Mouse (Mus musculus) Patski (cell line): ENCODE data around the gene Fthl17d. TPM values are rescaled to one million over a fixed set of nuclear protein-coding genes. Genes with fewer than 3 reads are reported as not detected.
A peak's percentile ranks its signal among the peaks of the same experiment; 100 is the strongest.
"Not testable (repeated sequence)": the region's sequence is repeated elsewhere in the genome, so short reads cannot be mapped to it uniquely, and the experiment has no call there.

Experiments
- ATAC-seq: fragments of 100-300 bp; one replicate; pipeline ENCODE4 v1.8.0; 2021
- CTCF ChIA-PET: fragments of 350-600 bp; sonication (Branson Sonifier 250); formaldehyde crosslinking; loops from one replicate; lab custom pipeline; 2022; ENCODE audit warnings: inconsistent platforms; lab: Charles Lee
- POLR2A ChIA-PET: fragments of 350-600 bp; sonication (Branson Sonifier 250); formaldehyde crosslinking; loops from one replicate; lab custom pipeline; 2022; ENCODE audit warnings: antibody characterized with exemption, inconsistent platforms; lab: Charles Lee
- DNase-seq: peaks from one replicate; pipeline ENCODE4 v3.0.0-alpha.2; 2011; ENCODE audit warnings: low read depth, low spot score
- H3K27me3 ChIP-seq: fragments of 371-371 bp; one replicate; pipeline ENCODE4 v1.5.1; 2021
- CTCF ChIP-seq: fragments of 100-300 bp; IDR thresholded peaks from one replicate; pipeline ENCODE4 v1.5.1; 2021
- in situ Hi-C: fragments of 300-500 bp; cut with MboI; formaldehyde crosslinking; loops from 3 replicates; pipeline ENCODE4 v1.11.1; 2018; ENCODE audit warnings: low pct_unique_long_range_greater_than_20kb, mixed read lengths
- polyA plus RNA-seq: library from polyadenylated mRNA; unstranded; gene quantifications from one replicate; pipeline ENCODE4 v1.2.3, GENCODE M21; 2021

Gene Fthl17d
- polyA plus RNA-seq, result not detected

DNA sequence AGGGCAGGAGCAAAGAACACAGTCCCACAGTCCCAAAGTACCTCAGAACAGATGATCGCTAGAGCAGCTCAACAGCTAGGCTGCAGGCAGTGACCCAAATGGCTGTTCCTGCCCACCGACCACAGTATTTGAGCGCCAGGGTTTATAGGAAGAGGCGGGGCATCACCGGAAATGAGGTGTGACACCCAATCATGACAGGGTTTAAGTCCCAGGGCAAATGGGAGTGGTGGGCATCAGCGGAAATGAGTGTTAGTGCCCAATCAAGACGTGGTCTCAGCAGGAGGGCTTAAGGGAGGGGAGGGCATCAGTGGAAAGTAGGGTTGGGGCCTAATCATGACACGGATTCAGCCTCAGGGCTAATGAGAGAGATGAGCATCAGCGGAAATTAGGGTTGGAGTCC, at the start of gene Fthl17d:
Gene Fthl17d, minus strand, starts transcription at position 101 of the 400 bp plus-strand sequence.
- H3K27me3 ChIP-seq, in situ Hi-C loops, POLR2A ChIA-PET, ATAC-seq, DNase-seq, CTCF ChIA-PET: not testable (repeated sequence)

DNA sequence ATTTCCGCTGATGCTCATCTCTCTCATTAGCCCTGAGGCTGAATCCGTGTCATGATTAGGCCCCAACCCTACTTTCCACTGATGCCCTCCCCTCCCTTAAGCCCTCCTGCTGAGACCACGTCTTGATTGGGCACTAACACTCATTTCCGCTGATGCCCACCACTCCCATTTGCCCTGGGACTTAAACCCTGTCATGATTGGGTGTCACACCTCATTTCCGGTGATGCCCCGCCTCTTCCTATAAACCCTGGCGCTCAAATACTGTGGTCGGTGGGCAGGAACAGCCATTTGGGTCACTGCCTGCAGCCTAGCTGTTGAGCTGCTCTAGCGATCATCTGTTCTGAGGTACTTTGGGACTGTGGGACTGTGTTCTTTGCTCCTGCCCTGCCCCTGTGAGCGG, 46.6 kb upstream of the Fthl17d start, which contains the start of gene Fthl17e:
Gene Fthl17e, plus strand, starts transcription at position 301 of the 400 bp plus-strand sequence.
- H3K27me3 ChIP-seq, ATAC-seq, DNase-seq, CTCF ChIA-PET, in situ Hi-C loops, POLR2A ChIA-PET: not testable (repeated sequence)

DNA sequence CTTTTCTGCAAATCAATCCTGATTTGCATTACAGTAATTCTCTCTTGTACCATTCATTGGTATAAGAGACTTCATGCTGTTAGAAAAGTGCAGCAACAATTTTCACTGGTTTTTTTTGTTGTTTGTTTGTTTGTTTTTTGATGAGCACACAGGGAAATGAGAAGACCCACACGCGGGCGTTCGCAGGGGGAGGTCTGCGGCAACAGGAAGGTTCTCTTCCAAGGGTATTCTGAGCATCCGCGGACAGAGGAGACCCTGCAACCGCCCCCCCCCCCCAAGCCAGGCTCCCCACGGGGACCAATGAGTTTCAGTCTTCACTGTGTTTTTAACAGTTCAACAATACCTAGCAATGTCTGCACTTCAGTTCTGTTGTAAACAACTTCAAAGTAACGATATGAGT, 32.9 kb upstream of the Fthl17d start:
- peak; percentile 95 for DNase-seq
- TF ChIP-seq CTCF, result no peak
- CTCF ChIA-PET, result no interaction called here
- H3K27me3 ChIP-seq, result peaks cover 21% of the 10 kb centered on the region
- POLR2A ChIA-PET, result no interaction called here
- in situ Hi-C loops, result no loop called here
- ATAC-seq, result no peak

DNA sequence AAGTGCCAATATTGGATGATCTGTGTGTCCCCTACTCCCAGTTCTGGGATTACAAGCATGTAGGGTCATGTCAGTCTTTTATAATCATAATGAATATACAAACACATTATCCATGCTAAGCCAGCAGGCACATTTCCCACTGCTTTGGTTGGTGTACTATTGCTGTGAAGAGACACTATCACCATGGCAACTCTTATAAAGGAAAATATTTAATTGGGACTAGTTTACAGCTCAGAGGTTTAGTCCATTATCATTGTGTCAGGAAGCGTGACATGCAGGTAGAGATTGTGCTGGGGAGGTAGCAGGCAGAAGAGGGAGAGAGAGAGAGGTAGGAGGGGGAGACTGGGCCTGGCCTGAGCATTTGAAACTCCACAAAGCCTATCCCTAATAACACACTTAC, 29.5 kb upstream of the Fthl17d start:
- no peak for TF ChIP-seq CTCF
- ATAC-seq (no peak), DNase-seq (no peak)
- in situ Hi-C loops, result no loop called here
- peaks cover 25% of the 10 kb centered on the region for H3K27me3 ChIP-seq
- POLR2A ChIA-PET, result no interaction called here
- CTCF ChIA-PET, result no interaction called here

DNA sequence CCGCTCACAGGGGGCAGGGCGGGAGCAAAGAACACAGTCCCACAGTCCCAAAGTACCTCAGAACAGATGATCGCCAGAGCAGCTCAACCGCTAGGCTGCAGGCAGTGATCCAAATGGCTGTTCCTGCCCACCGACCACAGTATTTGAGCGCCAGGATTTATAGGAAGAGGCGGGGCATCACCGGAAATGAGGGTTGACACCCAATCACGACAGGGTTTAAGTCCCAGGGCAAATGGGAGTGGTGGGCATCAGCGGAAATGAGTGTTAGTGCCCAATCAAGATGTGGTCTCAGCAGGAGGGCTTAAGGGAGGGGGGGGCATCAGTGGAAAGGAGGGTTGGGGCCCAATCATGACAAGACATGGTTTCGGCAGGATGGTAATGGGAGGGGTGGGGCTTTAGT, 10.1 kb downstream of the Fthl17d start, which contains the start of gene Fthl17c:
Gene Fthl17c, minus strand, starts transcription at position 101 of the 400 bp plus-strand sequence.
- CTCF ChIA-PET, in situ Hi-C loops, ATAC-seq, H3K27me3 ChIP-seq, DNase-seq, POLR2A ChIA-PET: not testable (repeated sequence)

DNA sequence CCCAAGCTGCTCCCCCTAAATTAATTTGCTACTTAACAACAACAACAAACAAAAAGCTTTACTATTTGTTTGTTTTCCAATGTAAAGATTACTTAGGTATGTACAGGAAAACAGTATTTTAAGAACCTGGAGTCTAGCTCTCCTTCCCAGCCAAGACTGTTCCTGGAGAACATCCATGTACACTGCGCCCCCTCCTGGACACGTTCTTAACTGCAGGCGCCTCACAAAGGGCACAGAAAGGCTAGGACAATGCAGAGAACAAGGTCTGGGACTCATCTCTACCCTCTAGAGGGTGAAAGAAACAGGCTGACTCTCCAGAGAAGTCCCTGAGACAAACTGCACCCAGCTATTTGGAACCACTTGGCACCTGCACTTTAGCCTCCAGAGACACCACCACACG, 21.9 kb downstream of the Fthl17d start:
- in situ Hi-C loops, H3K27me3 ChIP-seq, ATAC-seq, DNase-seq, POLR2A ChIA-PET, CTCF ChIA-PET: not testable (repeated sequence)
- peak; percentile 8 for TF ChIP-seq CTCF

DNA sequence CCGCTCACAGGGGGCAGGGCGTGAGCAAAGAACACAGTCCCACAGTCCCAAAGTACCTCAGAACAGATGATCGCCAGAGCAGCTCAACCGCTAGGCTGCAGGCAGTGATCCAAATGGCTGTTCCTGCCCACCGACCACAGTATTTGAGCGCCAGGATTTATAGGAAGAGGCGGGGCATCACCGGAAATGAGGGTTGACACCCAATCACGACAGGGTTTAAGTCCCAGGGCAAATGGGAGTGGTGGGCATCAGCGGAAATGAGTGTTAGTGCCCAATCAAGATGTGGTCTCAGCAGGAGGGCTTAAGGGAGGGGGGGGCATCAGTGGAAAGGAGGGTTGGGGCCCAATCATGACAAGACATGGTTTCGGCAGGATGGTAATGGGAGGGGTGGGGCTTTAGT, 23.7 kb downstream of the Fthl17d start, which contains the start of gene Fthl17b:
Gene Fthl17b, minus strand, starts transcription at position 101 of the 400 bp plus-strand sequence.
- CTCF ChIA-PET, POLR2A ChIA-PET, DNase-seq, H3K27me3 ChIP-seq, ATAC-seq, in situ Hi-C loops: not testable (repeated sequence)

DNA sequence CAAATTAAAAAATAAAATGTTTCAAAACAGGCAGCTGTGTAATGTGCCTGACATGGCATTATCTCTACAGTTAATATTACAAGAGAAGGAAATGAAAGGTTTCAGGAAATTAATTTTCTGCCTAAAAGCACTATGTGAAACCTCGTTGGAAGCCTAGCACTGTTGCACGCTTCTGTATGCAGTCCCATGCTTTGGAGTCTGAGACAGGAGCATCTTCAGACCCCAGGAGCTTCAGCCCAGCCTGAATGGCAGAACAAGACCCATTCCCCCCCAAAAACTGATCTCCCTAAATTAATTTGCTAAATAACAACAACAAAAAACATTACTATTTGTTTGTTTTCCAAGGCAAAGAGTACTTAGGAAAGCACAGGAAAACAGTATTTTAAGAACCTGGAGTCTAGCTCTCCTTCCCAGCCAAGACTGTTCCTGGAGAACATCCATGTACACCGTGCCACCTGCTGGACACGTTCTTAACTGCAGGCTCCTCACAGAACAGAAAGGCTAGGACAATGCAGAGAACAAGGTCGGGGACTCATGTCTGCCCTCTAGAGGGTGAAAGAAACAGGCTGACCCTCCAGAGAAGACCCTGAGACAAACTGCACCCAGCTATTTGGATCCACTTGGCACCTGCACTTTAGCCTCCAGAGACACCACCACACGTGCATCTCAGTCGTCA, 38.3 kb downstream of the Fthl17d start:
- peak; percentile 48 for TF ChIP-seq CTCF
- CTCF ChIA-PET, result interaction anchor here (1.1 kb wide), 1 partner anchor 85 kb away, joined by 3 read pairs; no protein-coding TSS in a partner anchor
- POLR2A ChIA-PET, DNase-seq, ATAC-seq, in situ Hi-C loops, H3K27me3 ChIP-seq: not testable (repeated sequence)

DNA sequence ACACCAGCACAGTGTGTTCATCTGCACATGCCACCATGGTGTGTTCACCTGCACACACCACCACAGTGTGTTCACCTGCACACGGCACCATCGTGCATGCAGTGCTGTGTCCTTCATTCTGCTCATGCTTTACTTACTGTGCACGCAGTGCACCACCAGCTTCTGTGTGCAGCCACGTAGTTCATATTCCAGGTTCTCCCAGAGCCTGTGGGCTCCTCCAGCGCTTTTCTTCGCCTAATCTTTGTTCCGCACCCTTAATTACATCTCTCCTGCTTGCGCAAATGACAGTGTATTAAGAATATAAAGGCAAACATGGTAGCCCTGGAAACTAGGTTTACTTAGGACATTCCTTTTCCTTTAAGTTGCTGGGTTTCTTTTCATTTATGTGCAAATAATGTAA, 42.5 kb downstream of the Fthl17d start:
- ATAC-seq, result no peak
- DNase-seq, result no peak
- ChIA-PET POLR2A (no interaction called here), CTCF (no interaction called here)
- TF ChIP-seq CTCF, result no peak
- peaks cover 8% of the 10 kb centered on the region for H3K27me3 ChIP-seq
- in situ Hi-C loops, result no loop called here

Other genes starting within 250 kb of the Fthl17d start
- gene Ssx9, start 238.3 kb downstream of the Fthl17d start, polyA plus RNA-seq, result not detected
- gene Ssxb5, start 183.1 kb downstream of the Fthl17d start, polyA plus RNA-seq, result not detected
- gene Gm6592, start 142.8 kb downstream of the Fthl17d start, polyA plus RNA-seq, result not detected
- gene Gm5751, start 112.5 kb downstream of the Fthl17d start, polyA plus RNA-seq, result not detected
- 6.3 TPM for gene B630019K06Rik, start 94.4 kb downstream of the Fthl17d start, polyA plus RNA-seq
- not detected for gene Fthl17b, start 23.8 kb downstream of the Fthl17d start, polyA plus RNA-seq
- not detected for gene Fthl17c, start 10.2 kb downstream of the Fthl17d start, polyA plus RNA-seq
- not detected for gene Fthl17e, start 46.7 kb upstream of the Fthl17d start, polyA plus RNA-seq
- gene Fthl17f, start 76.3 kb upstream of the Fthl17d start, polyA plus RNA-seq, result not detected
- gene 4930402K13Rik, start 117.8 kb upstream of the Fthl17d start, polyA plus RNA-seq, result not detected
- 0.01 TPM for gene Lancl3, start 213.1 kb upstream of the Fthl17d start, polyA plus RNA-seq